Mouse (Mus musculus) cortical plate, adult 2 months (tissue): ENCODE data around the gene Hist1h4f.

Source experiments
- CTCF ChIP-seq: fragments of 200-500 bp; IDR thresholded peaks from 2 replicates; pipeline ENCODE4 v1.5.1; 2011; ENCODE audit warnings: mild to moderate bottlenecking, control low read depth, low read length; ENCODE audit not compliant: insufficient read depth; ENCODE audit errors: extremely low read depth
- POLR2A ChIP-seq: fragments of 200-500 bp; IDR thresholded peaks from 2 replicates; pipeline ENCODE4 v1.6.1; 2011; ENCODE audit warnings: mild to moderate bottlenecking, low read length, control low read depth; ENCODE audit not compliant: insufficient read depth; ENCODE audit errors: extremely low read depth

GRCm38 (mm10) chr13:23546694-23547093 lies 4.8 kb downstream of the Hist1h4f start:
- TF ChIP-seq CTCF (no peak), POLR2A (no peak)
